Mouse (Mus musculus) lung, postnatal 0 days (tissue): ENCODE measurements around the gene Zim1. TPM values are rescaled to one million over a fixed set of nuclear protein-coding genes. Genes with fewer than 3 reads are reported as not detected.

Source experiments
- ATAC-seq: fragments of 200-750 bp; cut with Nextera tagmentation; 2 replicates; pipeline ENCODE4 v1.8.0; 2017; ENCODE audit warnings: moderate library complexity
- DNase-seq: peaks from one replicate; pipeline ENCODE4 v3.0.0-alpha.2; 2016; ENCODE audit warnings: low spot score
- H3K27ac ChIP-seq: fragments of 300-500 bp; sonication (generic); 2 replicates; pipeline ENCODE4 v1.5.1; 2014; ENCODE audit warnings: antibody characterized with exemption, mild to moderate bottlenecking, low read length, mixed read lengths
- H3K27me3 ChIP-seq: fragments of 300-500 bp; sonication (generic); replicated peaks from 2 replicates; pipeline ENCODE4 v1.6.1; 2014; ENCODE audit warnings: low read length, mixed read lengths; ENCODE audit not compliant: insufficient read depth
- H3K36me3 ChIP-seq: fragments of 300-500 bp; sonication (generic); 2 replicates; pipeline ENCODE4 v1.6.1; 2014; ENCODE audit warnings: low read length, mixed read lengths; ENCODE audit not compliant: insufficient read depth
- H3K4me1 ChIP-seq: fragments of 300-500 bp; sonication (generic); 2 replicates; pipeline ENCODE4 v1.6.1; 2014; ENCODE audit warnings: antibody characterized with exemption, low read depth, low read length, mixed read lengths; ENCODE audit not compliant: insufficient read depth
- H3K4me2 ChIP-seq: fragments of 300-500 bp; sonication (generic); replicated peaks from 2 replicates; pipeline ENCODE4 v1.6.1; 2014; ENCODE audit warnings: low read depth, mild to moderate bottlenecking, low read length, moderate library complexity, mixed read lengths
- H3K4me3 ChIP-seq: fragments of 300-500 bp; sonication (generic); 2 replicates; pipeline ENCODE4 v1.5.1; 2014; ENCODE audit warnings: low read depth, low read length
- H3K9ac ChIP-seq: fragments of 300-500 bp; sonication (generic); replicated peaks from 2 replicates; pipeline ENCODE4 v1.6.1; 2014; ENCODE audit warnings: low read depth, mild to moderate bottlenecking
- H3K9me3 ChIP-seq: fragments of 300-500 bp; sonication (generic); 2 replicates; pipeline ENCODE4 v1.6.1; 2016; ENCODE audit warnings: low read length, mixed read lengths
- CTCF ChIP-seq: IDR thresholded peaks from 2 replicates; pipeline ENCODE4 v1.5.1; 2016; ENCODE audit warnings: antibody characterized with exemption, mild to moderate bottlenecking
- EP300 ChIP-seq: IDR thresholded peaks from 2 replicates; pipeline ENCODE4 v1.6.1; 2016; ENCODE audit warnings: antibody characterized with exemption, mild to moderate bottlenecking, control low read depth
- WGBS: fragments of 180-500 bp; shearing (Covaris S2); extraction: QIAGEN DNeasy Blood & Tissue Kit; methylation state at CpG from one replicate; pipeline ENCODE4 v1.1.7; 2014; 5-methylcytosine and 5-hydroxymethylcytosine counted together
- polyA plus RNA-seq: library from polyadenylated mRNA; unstranded; fragments of >200 nt; fragmentation: Nextera tagmentation; extraction: Ambion mirVana; gene quantifications from 2 replicates; pipeline ENCODE4 v1.2.1, GENCODE M21; 2015

The Zim1 gene
- polyA plus RNA-seq, 1 experiment from 2014 or later: 1.6 TPM

- H3K4me3 ChIP-seq: peak within 1 kb of the TSS; percentile 63
- DNase-seq (peak; percentile 92), ATAC-seq (peak; percentile 20)
- 45% methylated on average over 24 of the region's 24 CpGs for WGBS
- H3K4me1 ChIP-seq: no peaks in the 10 kb centered on the region; the same call in 1 of the 2 replicates
- H3K9ac ChIP-seq: peak within 1 kb of the TSS; percentile 60
- peak within 1 kb of the TSS; percentile 61 for H3K4me2 ChIP-seq
- H3K27ac ChIP-seq: peak within 1 kb of the TSS; percentile 94
- no peaks in the 10 kb centered on the region for H3K27me3 ChIP-seq
- TF ChIP-seq EP300: no peak
- peak; percentile 41 for TF ChIP-seq CTCF
- no peaks in the 10 kb centered on the region for H3K36me3 ChIP-seq
- 0 out of 2 replicates have a peak, but pooled peaks cover 3% of the 10 kb centered on the region for H3K9me3 ChIP-seq
These were observed 34.0 kb upstream of the Zim1 start, which contains the start of the genes Peg3 and Usp29 for GRCm38 (mm10) chr7:6730241-6730640. Gene Peg3, minus strand, starts transcription at chr7:6730431. Gene Usp29, plus strand, starts transcription at chr7:6730578.

DNA sequence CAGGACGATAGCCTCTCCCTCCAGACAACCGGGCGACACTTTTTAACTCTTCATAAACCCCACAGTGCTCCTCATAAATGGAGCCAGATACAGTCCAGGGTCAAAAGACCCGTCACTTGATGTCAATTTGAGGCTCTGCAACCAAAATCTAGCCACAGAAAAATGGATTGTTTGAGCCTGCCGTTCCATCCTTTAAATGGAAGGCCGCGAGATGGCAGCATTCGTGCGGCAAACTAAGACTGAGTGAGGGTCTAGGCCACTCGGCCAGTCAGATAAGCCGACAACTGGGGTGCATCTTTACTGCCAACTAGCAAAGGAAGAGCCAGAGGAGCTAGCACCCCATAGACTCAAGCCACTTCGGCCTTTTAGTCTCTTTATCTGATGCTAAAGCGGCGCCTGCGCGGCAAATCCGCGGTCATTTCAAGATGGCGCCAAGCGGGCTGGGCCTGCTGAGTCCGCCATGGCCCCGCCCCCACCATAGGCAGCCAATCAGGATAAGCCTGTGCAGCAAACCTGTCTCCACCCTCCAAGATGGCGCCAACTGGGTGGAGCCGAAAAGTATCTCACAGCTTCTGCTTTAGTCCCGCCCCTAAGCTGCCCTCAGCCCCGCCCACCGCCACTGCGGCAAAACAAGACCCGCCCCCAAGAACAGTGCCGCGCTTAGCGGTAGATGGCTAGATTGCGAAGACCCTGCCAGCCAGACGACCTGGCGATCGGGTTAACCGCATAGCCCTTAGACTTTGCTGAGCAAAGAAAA lies 33.0 kb upstream of the Zim1 start:
- Histone ChIP-seq H3K9ac (peak overlapping the region; percentile 60), H3K27ac (peak overlapping the region; percentile 94), H3K4me1 (no peaks in the 10 kb centered on the region; the same call in 1 of the 2 replicates), H3K4me2 (peak overlapping the region; percentile 61), H3K27me3 (no peaks in the 10 kb centered on the region), H3K4me3 (peak overlapping the region; percentile 63), H3K9me3 (0 out of 2 replicates have a peak, but pooled peaks cover 3% of the 10 kb centered on the region), H3K36me3 (no peaks in the 10 kb centered on the region)
- peak; percentile 51 for TF ChIP-seq CTCF
- TF ChIP-seq EP300: 0 out of 2 replicates have a peak, but pooled peaks have one; percentile 21
- ATAC-seq (peak; percentile 61), DNase-seq (peak; percentile 95)
- WGBS: 45% methylated on average over 37 of the region's 37 CpGs

GRCm38 (mm10) chr7:6728263-6728931 lies 32.1 kb upstream of the Zim1 start:
- H3K4me1 ChIP-seq: no peaks in the 10 kb centered on the region; the same call in 1 of the 2 replicates
- peak; percentile 97 for DNase-seq
- WGBS: 46% methylated on average over 19 of the region's 19 CpGs
- no peaks in the 10 kb centered on the region for H3K36me3 ChIP-seq
- peak overlapping the region; percentile 47 for H3K4me2 ChIP-seq
- H3K27ac ChIP-seq: peak overlapping the region; percentile 94
- TF ChIP-seq CTCF: no peak
- no peak for TF ChIP-seq EP300
- no peak overlapping the region; the same call in 1 of the 2 replicates for H3K9ac ChIP-seq
- H3K4me3 ChIP-seq: peak overlapping the region; percentile 63
- H3K9me3 ChIP-seq: 0 out of 2 replicates have a peak, but pooled peaks cover 3% of the 10 kb centered on the region
- no peaks in the 10 kb centered on the region for H3K27me3 ChIP-seq
- ATAC-seq: peak; percentile 79

- peak overlapping the region; percentile 94 for H3K27ac ChIP-seq
- TF ChIP-seq EP300 (no peak), CTCF (peak; percentile 61)
- peak overlapping the region; percentile 45 for H3K4me2 ChIP-seq
- H3K9me3 ChIP-seq: 0 out of 2 replicates have a peak, but pooled peaks cover 3% of the 10 kb centered on the region
- no peaks in the 10 kb centered on the region for H3K27me3 ChIP-seq
- WGBS: 48% methylated on average over 19 of the region's 19 CpGs
- no peak overlapping the region for H3K9ac ChIP-seq
- H3K36me3 ChIP-seq: no peaks in the 10 kb centered on the region
- ATAC-seq (peak; percentile 63), DNase-seq (peak; percentile 97)
- no peaks in the 10 kb centered on the region; the same call in 1 of the 2 replicates for H3K4me1 ChIP-seq
- H3K4me3 ChIP-seq: peak overlapping the region; percentile 29; the same call in 1 of the 2 replicates
These were observed 31.3 kb upstream of the Zim1 start for GRCm38 (mm10) chr7:6727351-6728121.

DNA sequence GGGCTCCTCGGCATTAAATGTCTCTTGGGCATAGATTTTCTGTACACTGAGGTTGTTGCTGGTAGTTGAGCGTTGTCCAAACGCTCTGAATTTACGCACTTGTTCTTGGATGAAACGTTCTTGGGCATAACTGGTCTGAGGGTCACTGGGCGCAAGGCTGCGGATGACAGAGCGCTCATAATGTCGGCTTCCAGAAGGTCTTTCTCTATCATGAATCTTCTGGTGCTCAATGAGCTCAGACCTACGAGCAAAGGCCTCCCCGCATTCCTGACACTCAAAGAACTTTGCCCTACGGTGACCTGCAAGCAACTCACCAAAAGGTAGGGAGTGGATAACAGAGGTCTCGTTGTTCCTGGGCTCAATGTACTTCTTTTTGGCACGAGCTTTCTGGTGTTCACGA lies 13.1 kb upstream of the Zim1 start:
- no peaks in the 10 kb centered on the region for H3K9me3 ChIP-seq
- no peak for ATAC-seq
- TF ChIP-seq CTCF: no peak
- TF ChIP-seq EP300: no peak
- DNase-seq: no peak
- H3K4me1 ChIP-seq: no peaks in the 10 kb centered on the region
- H3K36me3 ChIP-seq: peaks cover 14% of the 10 kb centered on the region; the same call in 1 of the 2 replicates
- no peak overlapping the region for H3K4me3 ChIP-seq
- no peak overlapping the region for H3K27ac ChIP-seq
- no peak overlapping the region for H3K4me2 ChIP-seq
- H3K27me3 ChIP-seq: no peaks in the 10 kb centered on the region
- WGBS: 86% methylated on average over 15 of the region's 15 CpGs
- no peak overlapping the region for H3K9ac ChIP-seq
